Mouse (Mus musculus) frontal cortex, postnatal 14 days (tissue): Measurements from ENCODE around the gene Slc38a7.
"Not testable (repeated sequence)": the region's sequence is repeated elsewhere in the genome, so short reads cannot be mapped to it uniquely, and the experiment has no call there.

ENCODE experiments used
- DNase-seq, 2 experiments: peaks; one replicate each; pipeline ENCODE4 v3.0.0; 2022; ENCODE audit warnings: low spot score in 2 of 2

Gene Slc38a7

DNA sequence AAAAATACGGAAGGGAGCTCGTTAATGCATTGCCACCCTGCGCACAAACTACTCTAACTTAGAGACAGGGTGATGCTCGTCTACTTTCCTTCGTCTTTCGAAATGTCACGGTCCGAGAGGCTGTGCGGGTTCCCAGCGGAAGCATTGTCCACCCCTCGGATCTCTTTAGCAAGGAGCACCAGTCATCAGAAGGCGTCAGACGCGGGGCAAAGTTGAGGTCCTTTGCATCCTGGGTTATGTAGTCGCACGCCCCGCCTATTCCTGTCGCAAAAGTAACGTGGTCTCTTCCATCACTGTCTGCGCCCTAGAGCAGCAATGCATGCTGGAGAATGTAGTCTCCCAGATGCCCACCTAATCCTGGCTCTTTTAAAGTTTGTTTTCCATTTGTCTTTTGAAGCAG, 45.5 kb downstream of the Slc38a7 start:
- peak; percentile 91 to 94 for DNase-seq

DNA sequence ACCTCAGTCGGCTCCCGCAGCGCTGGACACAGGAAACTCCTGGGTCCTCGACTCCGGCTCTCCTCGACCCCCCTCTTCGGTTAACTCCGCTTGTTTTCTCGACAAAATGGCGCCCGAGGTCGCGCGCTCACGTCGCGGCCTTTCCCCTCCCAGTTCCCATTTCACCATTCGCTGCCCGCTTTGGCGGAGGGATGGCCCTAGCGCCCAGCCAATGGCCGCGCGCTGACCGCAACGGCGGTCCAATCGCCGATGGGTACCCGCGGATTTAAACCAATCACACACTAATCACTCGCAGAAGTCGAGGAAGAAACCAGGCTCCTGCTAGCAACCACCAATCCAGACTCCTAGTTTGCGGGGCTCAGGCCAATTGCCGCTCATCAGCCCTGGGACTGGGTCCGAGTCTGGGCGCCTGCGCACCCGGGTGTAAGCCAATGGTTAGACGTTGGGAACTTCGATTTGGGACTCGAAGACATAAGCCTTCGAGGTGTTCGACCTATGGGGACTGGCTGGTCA, 46.0 kb downstream of the Slc38a7 start, which contains the start of gene Cnot1:
Gene Cnot1 (minus strand): TSS at position 134 of the 513 bp plus-strand sequence.
- peak; percentile 99 for DNase-seq

DNA sequence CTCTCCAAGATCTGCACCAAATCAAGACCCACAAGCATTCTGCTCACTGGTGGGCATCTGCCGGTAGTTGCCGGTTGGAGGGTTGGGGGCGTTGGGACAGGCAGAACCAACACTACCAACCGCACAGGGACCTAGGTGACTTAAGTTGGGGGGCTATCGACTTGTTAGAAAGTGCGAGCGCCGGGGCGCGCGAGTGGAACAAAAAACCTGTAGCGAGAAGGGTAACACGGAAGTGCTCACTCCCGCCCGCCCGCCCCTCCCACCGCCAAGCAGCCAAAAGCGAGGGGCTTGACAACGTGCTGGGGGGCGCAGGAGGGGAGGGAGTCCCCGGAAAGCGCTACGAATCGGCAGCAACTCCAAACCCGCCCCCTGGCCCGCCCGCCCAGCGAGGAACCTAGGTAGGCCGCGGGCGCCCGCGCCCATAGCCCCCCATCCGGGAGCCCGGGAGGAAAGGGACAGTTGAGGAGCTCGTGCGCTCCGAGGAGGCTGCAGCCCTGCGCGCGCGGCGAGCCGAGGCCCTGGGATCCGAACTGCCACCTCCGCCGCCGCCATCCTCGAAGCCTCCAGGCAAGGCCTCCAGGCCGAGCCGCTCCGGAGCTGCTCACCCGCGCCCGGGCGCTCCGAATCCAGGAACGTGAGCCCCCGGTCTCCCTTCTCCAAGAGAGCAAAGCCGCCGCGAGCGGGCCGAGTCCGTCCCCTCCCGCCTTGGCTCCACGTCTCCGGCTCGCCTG, 46.7 kb downstream of the Slc38a7 start:
- peak; percentile 9 to 14 for DNase-seq

DNA sequence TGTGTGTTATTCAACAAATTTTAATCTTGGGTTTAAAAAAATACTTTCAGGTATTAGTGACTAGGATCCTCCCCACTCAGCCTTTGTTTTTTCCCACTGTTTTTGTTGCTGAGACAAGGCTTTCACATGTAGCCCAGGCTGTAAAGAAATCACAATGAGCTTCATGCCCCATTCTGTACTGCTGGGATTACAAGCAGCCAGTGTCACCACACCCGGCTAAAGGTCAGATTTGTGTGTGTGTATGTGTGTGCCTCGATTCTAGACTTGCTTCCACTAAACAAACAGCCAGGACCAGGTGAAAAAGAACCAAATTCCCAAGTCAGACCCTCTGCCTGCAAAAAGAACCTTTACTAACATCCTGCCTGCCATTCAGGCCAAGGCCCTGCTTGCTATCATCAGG, 47.9 kb downstream of the Slc38a7 start:
- DNase-seq, result no peak

DNA sequence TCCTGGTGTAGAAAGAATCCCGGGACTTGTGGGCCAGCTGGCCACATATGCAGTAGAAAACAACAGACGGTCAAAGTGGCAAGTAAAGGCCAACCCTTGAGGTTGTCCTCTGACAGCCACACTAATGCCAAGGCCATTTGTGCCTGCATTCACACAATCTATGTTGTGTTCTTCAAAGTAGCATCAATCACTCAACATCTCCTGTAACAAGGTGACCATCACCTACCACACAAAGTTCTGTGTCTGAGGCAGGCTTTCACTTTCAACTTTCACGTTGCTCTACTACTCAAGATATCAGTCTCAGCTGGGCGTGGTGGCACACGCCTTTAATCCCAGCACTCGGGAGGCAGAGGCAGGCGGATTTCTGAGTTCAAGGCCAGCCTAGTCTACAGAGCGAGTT, 51.1 kb downstream of the Slc38a7 start:
- DNase-seq, result no peak

DNA sequence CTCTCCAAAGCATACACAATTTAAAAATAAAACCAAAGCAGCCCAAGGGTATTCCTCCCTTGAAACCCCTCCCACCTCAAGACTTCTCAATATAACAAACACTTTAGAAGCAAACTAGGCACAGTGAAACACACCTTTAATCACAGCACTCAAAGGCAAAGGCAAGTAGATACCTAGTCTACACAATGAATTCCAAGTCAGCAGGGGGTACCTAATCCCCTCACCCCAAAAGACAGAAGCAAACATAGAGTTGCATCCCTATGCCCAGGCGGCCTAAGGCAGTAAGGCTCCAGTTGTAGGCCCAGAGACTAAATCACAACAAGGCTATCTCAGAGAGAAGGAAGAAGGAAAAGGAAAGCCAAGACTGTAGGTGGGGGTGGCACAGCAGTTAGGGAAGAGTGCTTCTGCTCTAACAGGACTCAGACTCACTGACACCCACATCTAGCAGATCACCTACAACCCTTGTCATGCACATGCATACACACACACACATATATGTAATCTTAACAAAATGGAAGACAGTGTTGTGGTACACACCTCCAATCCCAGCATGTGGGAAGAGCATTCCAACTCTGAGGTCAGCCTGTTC, 51.8 kb downstream of the Slc38a7 start:
- no peak for DNase-seq

DNA sequence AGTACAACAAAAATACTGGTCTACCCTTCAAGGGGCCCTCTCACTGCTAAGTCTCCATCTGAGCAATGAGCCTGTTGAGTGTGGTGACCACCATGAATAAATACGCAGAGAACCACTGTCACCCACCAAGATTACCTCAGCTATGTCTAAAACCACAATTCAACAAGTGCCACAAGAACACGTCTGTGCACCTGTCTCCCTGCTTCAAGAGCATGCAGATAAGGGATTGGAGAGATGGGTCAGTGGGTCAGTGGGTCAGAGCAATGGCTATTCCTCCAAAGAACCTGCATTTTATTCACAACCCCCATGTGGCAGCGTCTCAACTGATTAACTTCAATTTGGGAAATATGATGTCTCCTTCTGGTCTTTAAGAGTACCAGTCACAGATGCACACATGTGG, 53.0 kb downstream of the Slc38a7 start:
- no peak for DNase-seq

DNA sequence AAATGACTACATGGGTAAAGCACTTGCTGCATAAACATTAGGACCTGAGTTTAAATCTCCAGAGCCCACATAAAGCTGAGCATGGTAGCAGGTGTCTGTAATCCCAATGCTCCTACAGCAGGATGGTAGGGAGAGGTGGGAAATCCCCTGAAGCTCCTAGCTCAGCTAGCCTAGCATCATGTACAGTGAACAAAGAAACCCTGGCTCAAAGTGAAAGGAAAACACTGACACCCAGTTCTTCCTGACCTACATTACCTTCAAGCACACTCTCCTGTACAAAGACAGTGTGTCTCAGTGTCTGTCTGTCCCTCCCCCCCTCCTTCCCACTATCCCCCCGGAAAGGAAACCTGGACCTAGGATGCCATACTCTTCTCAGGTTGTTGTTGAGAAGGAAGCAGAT, 53.4 kb downstream of the Slc38a7 start:
- no peak for DNase-seq

DNA sequence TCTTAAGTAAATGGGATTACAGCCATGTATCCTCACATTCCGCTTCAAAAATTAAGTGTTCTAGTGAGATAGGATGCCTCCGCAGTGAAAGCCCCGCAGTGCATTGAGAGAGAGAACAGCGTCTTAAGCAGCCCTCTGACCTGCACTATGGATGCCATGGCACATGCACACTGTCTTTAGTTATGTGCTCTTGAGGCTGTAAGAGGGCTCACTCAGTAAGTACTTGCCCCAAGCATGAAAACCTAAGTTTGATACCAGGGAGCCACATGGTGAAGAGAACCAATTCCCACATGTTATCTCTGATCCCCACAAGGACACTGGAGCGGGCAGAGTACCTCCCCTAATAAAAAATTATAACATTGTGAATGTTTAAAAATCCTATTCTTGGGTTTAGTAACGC, 54.2 kb downstream of the Slc38a7 start:
- DNase-seq, result no peak

DNA sequence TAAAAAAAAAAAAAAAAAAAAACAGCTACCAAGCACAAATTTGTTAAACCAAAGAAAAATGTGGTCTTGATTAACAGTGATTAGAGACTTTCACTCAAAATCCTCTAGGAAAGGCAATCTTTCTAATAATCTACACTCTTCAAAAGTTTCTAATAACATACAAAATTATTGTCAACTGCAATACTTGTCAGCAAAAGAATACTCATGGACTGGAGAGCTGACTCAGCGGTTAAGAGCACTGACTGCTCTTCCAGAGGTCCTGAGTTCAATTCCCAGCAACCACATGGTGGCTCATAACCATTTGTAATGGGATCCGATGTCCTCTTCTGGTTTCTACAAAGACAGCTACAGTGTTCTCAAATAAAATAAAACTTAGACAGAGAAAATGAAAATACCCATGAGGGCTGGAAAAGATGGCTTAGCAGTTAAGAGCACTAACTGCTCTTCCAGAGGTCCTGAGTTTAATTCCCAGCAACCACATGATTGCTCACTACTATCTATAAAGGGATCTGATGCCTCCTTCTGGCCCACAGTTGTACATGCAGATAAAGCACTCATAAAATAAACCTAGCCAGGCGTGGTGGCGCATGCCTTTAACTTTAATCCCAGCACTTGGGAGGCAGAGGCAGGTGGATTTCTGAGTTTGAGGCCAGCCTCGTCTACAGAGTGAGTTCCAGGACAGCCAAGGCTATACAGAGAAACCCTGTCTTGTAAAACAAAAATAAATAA, 57.8 kb downstream of the Slc38a7 start:
- not testable (repeated sequence) for DNase-seq
